Mouse (Mus musculus): ENCODE results near the gene Lzic. TPM values are rescaled to one million over a fixed set of nuclear protein-coding genes. Genes with fewer than 3 reads are reported as not detected.

The Lzic gene
- total and polyA plus RNA-seq, 3 experiments: 40.0 to 53.3 (median 43.4) TPM

- peaks cover under 1 to 4% of the 10 kb centered on the region in 2 experiments; a peak in 2 of 4 replicates for H3K4me1 ChIP-seq (ENCODE audit: control insufficient read depth in 1 of 2, insufficient read depth in 2 of 2)
- no peak for DNase-seq (ENCODE audit: extremely low read depth)
- H3K36me3 ChIP-seq (replicated peaks in 1 of 2; ENCODE audit: control insufficient read depth in 1 of 2, insufficient read depth in 1 of 2, low read length in 1 of 2): peaks cover 4 to 47% of the 10 kb centered on the region in 2 experiments
- H3K9me3 ChIP-seq (replicated peaks; ENCODE audit: low read length): peaks cover 5% of the 10 kb centered on the region
- no peak for TF ChIP-seq RCOR1 (conservative IDR thresholded peaks at IDR 0.05; ENCODE audit: low read depth, low read length)
- TF ChIP-seq ZC3H11A (IDR thresholded peaks at IDR 0.05; ENCODE audit: low read depth, low read length): no peak
- TF ChIP-seq CHD2 (IDR thresholded peaks at IDR 0.05; ENCODE audit: low read length): no peak
- no peak for TF ChIP-seq POLR2AphosphoS2 (IDR thresholded peaks at IDR 0.05; ENCODE audit: low read depth, low read length)
- TF ChIP-seq HCFC1 (IDR thresholded peaks at IDR 0.05; ENCODE audit: low read depth, low read length): no peak
- TF ChIP-seq JUN (IDR thresholded peaks at IDR 0.05; ENCODE audit: insufficient read depth, low read depth, low read length): no peak
- no peak for TF ChIP-seq ZNF384 (IDR thresholded peaks at IDR 0.05; ENCODE audit: low read depth, low read length)
- no peak for TF ChIP-seq JUND (conservative IDR thresholded peaks at IDR 0.05; ENCODE audit: low read depth, low read length)
- no peak for TF ChIP-seq IRF4 (IDR thresholded peaks at IDR 0.05; ENCODE audit: low read depth, low read length)
- no peak for TF ChIP-seq MXI1 (IDR thresholded peaks at IDR 0.05; ENCODE audit: low read depth, low read length)
- TF ChIP-seq TCF12 (IDR thresholded peaks at IDR 0.05; ENCODE audit: low read depth, low read length): no peak
- TF ChIP-seq USF1 (IDR thresholded peaks at IDR 0.05; ENCODE audit: low read depth, low read length): no peak
- no peak for TF ChIP-seq ZMIZ1 (IDR thresholded peaks at IDR 0.05; ENCODE audit: low read depth, low read length)
- TF ChIP-seq UBTF (IDR thresholded peaks at IDR 0.05; ENCODE audit: low read depth, low read length): no peak
- no peak for TF ChIP-seq ELF1 (IDR thresholded peaks at IDR 0.05; ENCODE audit: low read depth, low read length)
- no peak for TF ChIP-seq MAX (IDR thresholded peaks at IDR 0.05; ENCODE audit: low read length)
- no peak for TF ChIP-seq TBP (conservative IDR thresholded peaks at IDR 0.05; ENCODE audit: low read depth, low read length)
- no peak for TF ChIP-seq GABPA (IDR thresholded peaks at IDR 0.05; ENCODE audit: insufficient replicate concordance, low read depth, low read length)
- TF ChIP-seq ETS1 (conservative IDR thresholded peaks at IDR 0.05; ENCODE audit: low read depth, low read length): no peak
- no peak for TF ChIP-seq EP300 (IDR thresholded peaks at IDR 0.05; ENCODE audit: low read length)
- no peaks in the 10 kb centered on the region for H3K79me2 ChIP-seq (replicated peaks; ENCODE audit: control insufficient read depth, extremely low read depth, insufficient read depth, poor library complexity, severe bottlenecking)
- dilution Hi-C loops (cut with MboI; ENCODE audit: extremely low pct_ligation_motif_present, extremely low pct_unique_long_range_greater_than_20kb, low sequenced_read_pairs): no loop called here
- no peaks in the 10 kb centered on the region for H3K27me3 ChIP-seq (replicated peaks)
- no peak overlapping the region for H3K9ac ChIP-seq (ENCODE audit: insufficient read depth, low read depth)
- H3K4me3 ChIP-seq (replicated peaks in 1 of 3; ENCODE audit: low read depth in 2 of 3, low read length in 2 of 3, poor library complexity in 1 of 3): no peak overlapping the region
- no peak overlapping the region for H3K4me2 ChIP-seq (ENCODE audit: insufficient read depth, low read depth, poor library complexity, severe bottlenecking)
- in situ Hi-C loops (cut with MboI; ENCODE audit: low pct_ligation_motif_present, low pct_unique_long_range_greater_than_20kb, low sequenced_read_pairs): no loop called here
- no peak overlapping the region for H3K27ac ChIP-seq (ENCODE audit: insufficient read depth, low read depth)
Measured at GRCm38 (mm10) chr4:149475096-149475495, 9.9 kb upstream of the Lzic start.

DNA sequence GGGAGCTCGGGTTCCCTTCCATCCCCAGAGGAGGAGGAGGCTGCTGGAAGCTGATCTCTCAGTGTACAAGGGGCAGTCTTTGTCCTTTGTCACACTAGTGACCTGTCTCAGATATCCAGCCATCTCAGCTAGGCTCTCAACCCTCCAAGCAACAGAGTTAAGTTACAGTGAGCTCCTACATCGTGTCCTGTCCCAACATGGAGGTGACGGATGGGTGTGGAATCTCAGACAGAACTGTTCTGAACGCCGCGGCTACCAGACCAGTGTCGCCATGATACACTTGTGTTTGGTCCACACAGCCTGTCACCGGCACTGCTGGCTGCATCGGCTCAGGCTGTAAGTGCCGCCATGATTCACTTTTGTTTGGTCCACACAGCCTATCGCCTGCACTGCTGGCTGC is 8.0 kb upstream of the Lzic start, which contains the start of gene Tmem274:
TSS of gene Tmem274 (plus strand) at position 301 of the 400 bp plus-strand sequence.
- H3K9me3 ChIP-seq (replicated peaks; ENCODE audit: low read length): peaks cover 5% of the 10 kb centered on the region
- no peak for TF ChIP-seq TBP (conservative IDR thresholded peaks at IDR 0.05; ENCODE audit: low read depth, low read length)
- no peak for TF ChIP-seq MEF2A (IDR thresholded peaks at IDR 0.05; ENCODE audit: borderline replicate concordance, low read depth, low read length)
- TF ChIP-seq ETS1 (conservative IDR thresholded peaks at IDR 0.05; ENCODE audit: low read depth, low read length): no peak
- TF ChIP-seq TCF12 (IDR thresholded peaks at IDR 0.05; ENCODE audit: low read depth, low read length): no peak
- TF ChIP-seq NELFE (IDR thresholded peaks at IDR 0.05; ENCODE audit: low read depth, low read length): no peak
- TF ChIP-seq JUND (conservative IDR thresholded peaks at IDR 0.05; ENCODE audit: low read depth, low read length): no peak
- no peak within 1 kb of the TSS for H3K4me2 ChIP-seq (ENCODE audit: insufficient read depth, low read depth, poor library complexity, severe bottlenecking)
- H3K4me1 ChIP-seq (ENCODE audit: control insufficient read depth in 1 of 2, insufficient read depth in 2 of 2): peaks cover 0 to 2% of the 10 kb centered on the region in 2 experiments; a peak in 1 of 4 replicates
- in situ Hi-C loops (cut with MboI; ENCODE audit: low pct_ligation_motif_present, low pct_unique_long_range_greater_than_20kb, low sequenced_read_pairs): no loop called here
- peaks cover 6 to 45% of the 10 kb centered on the region in 2 experiments for H3K36me3 ChIP-seq (replicated peaks in 1 of 2; ENCODE audit: control insufficient read depth in 1 of 2, insufficient read depth in 1 of 2, low read length in 1 of 2)
- dilution Hi-C loops (cut with MboI; ENCODE audit: extremely low pct_ligation_motif_present, extremely low pct_unique_long_range_greater_than_20kb, low sequenced_read_pairs): no loop called here
- H3K27ac ChIP-seq (ENCODE audit: insufficient read depth, low read depth): no peak within 1 kb of the TSS
- H3K4me3 ChIP-seq (replicated peaks in 1 of 3; ENCODE audit: low read depth in 2 of 3, low read length in 2 of 3, poor library complexity in 1 of 3): no peak within 1 kb of the TSS
- DNase-seq (ENCODE audit: extremely low read depth): no peak
- no peak within 1 kb of the TSS for H3K9ac ChIP-seq (ENCODE audit: insufficient read depth, low read depth)
- no peaks in the 10 kb centered on the region for H3K27me3 ChIP-seq (replicated peaks)
- no peaks in the 10 kb centered on the region for H3K79me2 ChIP-seq (replicated peaks; ENCODE audit: control insufficient read depth, extremely low read depth, insufficient read depth, poor library complexity, severe bottlenecking)

All from CH12.LX (cell line).